Mouse (Mus musculus): ENCODE results near the gene Pnpla6. TPM values are rescaled to one million over a fixed set of nuclear protein-coding genes. Genes with fewer than 3 reads are reported as not detected.

The Pnpla6 gene
- 22.9 and 29.5 TPM in 2 replicates for polyA plus RNA-seq (2016; fragmentation: Nextera tagmentation; extraction: Ambion mirVana)

DNA sequence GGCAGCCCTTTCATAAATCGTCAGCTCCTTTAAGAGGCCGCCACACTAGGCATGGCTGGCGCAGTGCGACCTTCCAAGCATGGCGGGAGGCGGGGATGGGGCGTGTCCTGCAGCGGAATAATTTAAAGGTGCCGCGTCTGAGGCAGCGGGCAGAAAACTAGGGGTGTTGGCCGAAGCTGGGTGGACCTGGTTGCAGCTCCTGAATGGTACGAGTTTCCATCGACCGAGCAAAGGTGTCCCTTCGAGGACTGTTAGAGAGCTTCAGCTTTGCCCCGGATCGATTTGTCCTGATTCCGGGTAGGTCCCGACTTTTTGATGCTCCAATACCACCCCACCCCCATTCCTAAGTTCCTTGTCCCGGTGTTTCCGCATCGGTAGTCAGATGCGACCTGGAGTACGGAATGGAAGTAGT is at the start of gene Pnpla6:
Pnpla6 (plus strand) TSS at position 125 of the 412 bp plus-strand sequence.
- peak within 1 kb of the TSS; percentile 47 for H3K9ac ChIP-seq (replicated peaks)
- no peaks in the 10 kb centered on the region for H3K27me3 ChIP-seq
- no peaks in the 10 kb centered on the region for H3K9me3 ChIP-seq
- H3K36me3 ChIP-seq = peaks cover 37% of the 10 kb centered on the region
- peak within 1 kb of the TSS; percentile 84 for H3K27ac ChIP-seq
- H3K4me1 ChIP-seq (replicated peaks) = peaks cover 6% of the 10 kb centered on the region
- peak; percentile 70 for ATAC-seq (ENCODE audit: insufficient number of reproducible peaks, insufficient read depth, low FRiP score, low TSS enrichment, low read depth)
- H3K4me2 ChIP-seq = peak within 1 kb of the TSS; percentile 85
- H3K4me3 ChIP-seq (replicated peaks) = peak within 1 kb of the TSS; percentile 56
- under 1% methylated on average over 25 of the region's 25 CpGs for WGBS

DNA sequence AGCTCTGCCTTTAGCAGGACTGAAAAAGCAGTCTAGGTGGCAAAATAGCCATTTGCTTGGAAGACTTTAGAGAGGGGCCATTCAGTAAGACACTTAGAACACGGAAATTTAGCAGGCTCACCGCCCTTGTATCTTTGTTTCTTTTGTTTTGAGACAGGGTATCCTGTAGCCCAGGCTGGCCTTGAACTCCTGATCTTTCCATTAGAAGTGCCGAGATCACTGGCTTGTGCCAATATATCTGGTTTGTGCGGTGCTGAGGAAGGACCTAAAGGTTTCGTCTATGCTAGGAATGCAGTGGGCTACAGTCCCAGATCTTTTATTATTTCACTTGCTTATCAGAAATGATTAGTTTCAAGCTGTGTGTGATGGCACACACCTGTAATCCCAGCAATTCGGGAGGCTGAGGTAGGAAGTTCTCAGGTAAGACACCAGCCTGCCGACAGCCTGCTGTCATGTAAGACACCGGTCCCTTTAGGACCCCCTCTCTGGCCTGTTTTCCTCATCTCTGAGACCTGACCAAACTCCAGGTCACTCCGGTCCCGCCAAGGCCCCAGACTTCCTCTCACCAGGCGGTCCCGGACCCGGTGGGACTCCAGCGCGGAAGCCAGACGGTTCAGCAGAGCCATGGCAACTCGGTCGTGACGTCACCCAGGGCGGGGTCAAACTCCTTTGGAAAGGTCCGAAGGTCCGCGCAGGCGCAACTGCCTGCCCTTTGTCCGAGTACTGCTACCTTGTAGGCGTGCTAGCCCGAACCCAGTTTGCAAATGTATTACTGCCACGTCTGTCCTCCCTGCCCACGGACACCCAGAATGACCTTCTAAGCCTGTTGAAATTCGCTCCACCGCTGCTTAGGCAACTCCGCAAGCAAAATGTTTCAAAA is 47.9 kb upstream of the Pnpla6 start, which contains the start of gene Pex11g:
Pex11g (minus strand) TSS at position 675 of the 880 bp plus-strand sequence.
- Histone ChIP-seq H3K9me3 (no peaks in the 10 kb centered on the region), H3K27ac (peak within 1 kb of the TSS; percentile 84), H3K36me3 (no peaks in the 10 kb centered on the region), H3K4me1 (replicated peaks) (peaks cover 10% of the 10 kb centered on the region; the same call in 1 of the 2 replicates), H3K9ac (replicated peaks) (peak within 1 kb of the TSS; percentile 69), H3K27me3 (no peaks in the 10 kb centered on the region), H3K4me3 (replicated peaks) (peak within 1 kb of the TSS; percentile 50), H3K4me2 (peak within 1 kb of the TSS; percentile 58)
- ATAC-seq (ENCODE audit: insufficient number of reproducible peaks, insufficient read depth, low FRiP score, low TSS enrichment, low read depth) = peak; percentile 81
- WGBS = 8% methylated on average over 32 of the region's 32 CpGs

DNA sequence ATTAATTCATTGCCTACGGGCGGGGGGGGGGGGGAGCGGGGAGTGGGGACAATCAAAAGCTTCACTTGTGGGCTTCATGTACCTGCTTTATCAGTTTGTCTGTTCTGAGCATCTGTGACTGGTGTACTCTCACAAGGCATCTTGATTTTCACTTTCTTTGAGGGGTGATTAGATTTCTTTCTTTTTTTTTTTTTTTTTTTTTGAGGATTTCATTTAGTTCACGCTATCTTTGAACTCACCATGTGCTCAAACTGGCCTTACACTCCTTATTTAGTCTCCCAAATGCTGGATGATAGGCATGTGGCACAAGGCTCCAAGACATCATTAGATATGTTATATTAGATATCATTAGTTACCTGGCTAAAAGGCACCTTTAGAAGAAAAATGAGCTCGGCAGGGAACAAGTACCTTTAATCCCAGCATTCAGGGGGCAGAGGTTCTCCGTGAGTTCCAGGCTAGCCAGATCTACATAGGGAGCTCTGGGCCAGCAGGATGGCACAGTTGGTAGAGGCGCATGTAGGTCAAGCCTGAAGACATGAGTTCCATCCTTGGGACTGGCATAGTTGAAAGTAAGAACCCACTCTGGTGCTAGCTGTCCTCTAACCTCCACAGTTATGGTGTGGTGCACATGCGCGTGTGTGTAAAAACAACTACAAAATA is 47.2 kb upstream of the Pnpla6 start:
- peaks cover 10% of the 10 kb centered on the region; the same call in 1 of the 2 replicates for H3K4me1 ChIP-seq (replicated peaks)
- ATAC-seq (ENCODE audit: insufficient number of reproducible peaks, insufficient read depth, low FRiP score, low TSS enrichment, low read depth) = no peak
- no peaks in the 10 kb centered on the region for H3K27me3 ChIP-seq
- H3K4me2 ChIP-seq = peak overlapping the region; percentile 58
- peak overlapping the region; percentile 50 for H3K4me3 ChIP-seq (replicated peaks)
- H3K9me3 ChIP-seq = no peaks in the 10 kb centered on the region
- 55% methylated on average over 9 of the region's 9 CpGs for WGBS
- peak overlapping the region; percentile 69 for H3K9ac ChIP-seq (replicated peaks)
- H3K36me3 ChIP-seq = no peaks in the 10 kb centered on the region
- H3K27ac ChIP-seq = peak overlapping the region; percentile 84

DNA sequence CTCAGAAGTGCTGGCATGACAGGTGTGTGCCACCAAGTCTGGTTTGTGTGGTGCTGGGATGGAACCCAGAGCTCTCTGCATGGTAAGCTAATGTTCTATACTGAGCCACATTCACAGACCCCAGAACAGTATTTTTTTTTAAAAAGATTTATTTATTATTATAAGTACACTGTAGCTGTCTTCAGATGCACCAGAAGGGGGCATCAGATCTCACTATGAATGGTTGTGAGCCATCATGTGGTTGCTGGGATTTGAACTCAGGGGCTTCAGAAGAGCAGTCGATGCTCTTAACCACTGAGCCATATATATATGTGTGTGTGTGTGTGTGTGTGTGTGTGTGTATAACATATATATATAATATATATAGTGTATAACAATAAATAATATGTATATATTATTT is 46.3 kb upstream of the Pnpla6 start:
- WGBS = 83% methylated on average over 1 of the region's 1 CpGs
- Histone ChIP-seq H3K27me3 (no peaks in the 10 kb centered on the region), H3K9ac (replicated peaks) (no peak overlapping the region), H3K36me3 (no peaks in the 10 kb centered on the region), H3K9me3 (no peaks in the 10 kb centered on the region), H3K4me2 (no peak overlapping the region), H3K4me1 (replicated peaks) (peaks cover 10% of the 10 kb centered on the region; the same call in 1 of the 2 replicates), H3K27ac (no peak overlapping the region), H3K4me3 (replicated peaks) (no peak overlapping the region)
- no peak for ATAC-seq (ENCODE audit: insufficient number of reproducible peaks, insufficient read depth, low FRiP score, low TSS enrichment, low read depth)

DNA sequence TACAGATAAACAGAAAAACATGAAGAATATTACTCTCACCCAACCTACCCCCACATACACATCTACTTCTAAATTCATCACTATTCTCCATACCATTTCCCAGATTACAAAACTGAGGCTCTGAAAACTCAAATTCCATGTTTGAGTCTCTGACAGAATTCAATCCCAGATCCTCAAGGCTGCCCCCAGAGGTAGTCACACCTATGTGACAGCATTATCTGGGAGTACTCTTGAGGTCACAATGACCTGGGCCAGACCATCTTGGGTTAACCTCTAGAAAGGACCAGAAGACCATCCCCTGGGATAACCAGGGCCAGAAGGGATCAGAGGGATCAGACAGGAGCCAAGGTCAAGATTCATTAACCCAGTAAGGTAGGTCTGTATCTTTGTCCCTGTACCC is 44.6 kb upstream of the Pnpla6 start, which contains the start of gene Tex45:
Tex45 (plus strand) TSS at position 301 of the 400 bp plus-strand sequence.
- no peak for ATAC-seq (ENCODE audit: insufficient number of reproducible peaks, insufficient read depth, low FRiP score, low TSS enrichment, low read depth)
- no peak within 1 kb of the TSS for H3K4me2 ChIP-seq
- H3K9me3 ChIP-seq = no peaks in the 10 kb centered on the region
- no peak within 1 kb of the TSS for H3K27ac ChIP-seq
- H3K4me1 ChIP-seq (replicated peaks) = peaks cover 10% of the 10 kb centered on the region; the same call in 1 of the 2 replicates
- H3K9ac ChIP-seq (replicated peaks) = no peak within 1 kb of the TSS
- H3K27me3 ChIP-seq = peaks cover 5% of the 10 kb centered on the region
- no peaks in the 10 kb centered on the region for H3K36me3 ChIP-seq
- no peak within 1 kb of the TSS for H3K4me3 ChIP-seq (replicated peaks)

DNA sequence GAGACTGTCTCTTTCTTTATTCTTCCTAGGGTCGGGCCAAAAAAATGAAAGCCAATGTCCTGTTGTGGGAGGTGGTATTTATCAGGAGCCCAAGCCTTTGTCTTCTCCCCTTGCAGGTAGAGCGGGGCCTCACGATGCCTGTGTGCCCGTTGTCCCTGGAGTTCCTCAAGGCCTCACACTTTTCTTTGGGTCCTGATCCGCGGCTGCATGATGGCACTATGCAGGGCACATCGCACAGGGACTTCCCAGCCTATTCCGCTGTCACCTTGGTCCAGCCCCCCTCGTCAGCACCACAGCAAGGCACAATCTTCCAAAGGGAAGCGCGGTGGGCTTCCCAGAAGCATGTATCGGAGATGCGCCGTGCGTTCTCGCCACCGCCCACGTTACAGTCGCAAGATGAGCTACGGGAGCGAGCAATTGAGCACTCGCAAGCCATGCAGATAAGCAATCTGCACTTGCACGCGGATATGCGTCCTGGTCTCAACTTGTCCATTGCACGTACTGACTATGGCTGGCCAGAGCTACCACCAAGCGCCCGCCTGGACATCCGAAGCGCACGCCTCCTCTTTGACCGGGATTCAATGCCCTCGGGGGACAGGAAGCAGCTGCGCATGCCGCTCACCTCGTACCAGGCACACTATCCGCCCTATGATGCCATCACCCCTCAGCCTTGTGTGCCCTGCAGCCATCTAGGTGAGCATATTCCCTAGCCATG is 39.3 kb upstream of the Pnpla6 start:
- 21% methylated on average over 37 of the region's 37 CpGs for WGBS
- no peak for ATAC-seq (ENCODE audit: insufficient number of reproducible peaks, insufficient read depth, low FRiP score, low TSS enrichment, low read depth)
- Histone ChIP-seq H3K9me3 (no peaks in the 10 kb centered on the region), H3K4me1 (replicated peaks) (0 out of 2 replicates have a peak, but pooled peaks cover 6% of the 10 kb centered on the region), H3K9ac (replicated peaks) (peak overlapping the region; percentile 45), H3K27me3 (peaks cover 27% of the 10 kb centered on the region), H3K36me3 (no peaks in the 10 kb centered on the region), H3K4me3 (replicated peaks) (peak overlapping the region; percentile 30), H3K27ac (no peak overlapping the region), H3K4me2 (peak overlapping the region; percentile 53)

DNA sequence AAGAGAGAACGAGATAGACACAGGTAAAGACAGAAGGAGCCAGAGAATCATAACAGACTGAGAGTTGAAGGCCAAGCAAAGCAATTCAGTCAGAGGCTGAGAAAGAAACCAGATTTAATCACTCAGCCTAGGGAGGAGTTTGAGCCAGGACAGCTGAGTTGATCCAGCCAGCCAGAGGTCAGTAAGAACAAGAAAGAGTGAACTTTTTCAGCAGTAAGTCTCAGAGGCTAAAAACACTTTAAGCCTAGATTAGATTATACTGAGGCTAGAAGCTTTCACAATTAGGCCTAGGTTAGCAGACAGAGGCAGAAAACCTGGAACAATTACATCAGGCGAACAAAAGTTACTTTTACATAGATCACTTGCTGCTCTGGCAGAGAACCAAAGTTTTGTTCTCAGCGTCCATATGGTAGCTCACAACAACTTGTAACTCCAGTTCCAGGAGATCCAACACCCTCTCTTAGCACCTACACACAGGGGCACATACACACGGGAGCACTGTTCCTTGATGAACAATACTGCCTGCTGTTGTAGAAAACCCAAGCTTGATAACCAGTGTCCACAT is 34.9 kb upstream of the Pnpla6 start:
- no peak overlapping the region for H3K27ac ChIP-seq
- H3K27me3 ChIP-seq = peaks cover 25% of the 10 kb centered on the region
- no peaks in the 10 kb centered on the region for H3K9me3 ChIP-seq
- H3K4me3 ChIP-seq (replicated peaks) = no peak overlapping the region
- no peak overlapping the region for H3K4me2 ChIP-seq
- H3K9ac ChIP-seq (replicated peaks) = no peak overlapping the region
- no peaks in the 10 kb centered on the region for H3K36me3 ChIP-seq
- ATAC-seq (ENCODE audit: insufficient number of reproducible peaks, insufficient read depth, low FRiP score, low TSS enrichment, low read depth) = no peak
- 0 out of 2 replicates have a peak, but pooled peaks cover 6% of the 10 kb centered on the region for H3K4me1 ChIP-seq (replicated peaks)
- WGBS = 72% methylated on average over 4 of the region's 4 CpGs

DNA sequence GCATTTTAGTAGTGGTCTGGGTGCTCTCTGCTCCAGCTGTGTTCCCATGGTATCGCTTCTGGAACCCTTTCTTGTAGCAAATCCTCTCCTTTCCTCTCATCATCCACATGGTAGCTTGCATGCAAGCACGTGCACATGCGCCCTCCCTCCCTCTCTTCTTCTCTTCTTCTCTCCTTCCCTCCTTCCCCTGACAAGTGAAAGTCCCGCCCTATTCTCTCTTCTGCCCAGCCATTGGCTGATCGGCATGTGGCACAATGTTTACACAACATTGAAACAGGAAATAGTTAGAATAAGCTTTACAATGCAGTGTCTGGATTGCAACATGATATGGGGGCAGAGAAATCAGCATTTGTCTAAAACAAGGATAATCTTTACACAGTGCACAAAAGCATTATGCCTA is 33.6 kb upstream of the Pnpla6 start:
- H3K4me1 ChIP-seq (replicated peaks) = no peaks in the 10 kb centered on the region
- peaks cover 13% of the 10 kb centered on the region; the same call in 1 of the 2 replicates for H3K27me3 ChIP-seq
- no peak overlapping the region for H3K27ac ChIP-seq
- H3K36me3 ChIP-seq = no peaks in the 10 kb centered on the region
- WGBS = 70% methylated on average over 5 of the region's 5 CpGs
- no peak for ATAC-seq (ENCODE audit: insufficient number of reproducible peaks, insufficient read depth, low FRiP score, low TSS enrichment, low read depth)
- H3K4me3 ChIP-seq (replicated peaks) = no peak overlapping the region
- H3K4me2 ChIP-seq = no peak overlapping the region
- H3K9me3 ChIP-seq = no peaks in the 10 kb centered on the region
- H3K9ac ChIP-seq (replicated peaks) = no peak overlapping the region

DNA sequence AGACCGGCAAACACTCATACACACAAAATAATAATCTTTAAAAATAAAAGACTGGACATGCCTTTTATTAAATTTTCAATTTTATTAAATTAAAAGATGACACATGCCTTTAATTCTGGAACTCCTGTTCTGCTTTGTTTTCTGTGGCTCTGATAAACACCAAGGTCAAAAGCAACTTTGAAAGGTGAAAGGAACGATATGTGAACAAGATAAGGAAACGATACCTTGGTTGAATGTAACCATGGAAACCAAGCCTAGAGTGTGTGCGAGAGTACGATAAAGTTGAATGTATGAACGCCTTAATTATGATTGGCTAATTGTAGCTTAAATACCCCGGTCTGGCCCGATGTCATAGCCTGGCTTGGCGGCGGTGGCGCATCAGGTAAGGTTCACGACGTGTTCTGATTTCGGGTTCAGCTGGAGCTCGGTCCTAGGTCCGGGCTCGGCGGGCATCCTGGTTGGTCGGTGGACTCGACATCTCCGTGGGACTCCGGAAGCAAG is 32.9 kb upstream of the Pnpla6 start:
- Histone ChIP-seq H3K27ac (no peak overlapping the region), H3K9me3 (no peaks in the 10 kb centered on the region), H3K4me1 (replicated peaks) (no peaks in the 10 kb centered on the region), H3K27me3 (peaks cover 9% of the 10 kb centered on the region; the same call in 1 of the 2 replicates), H3K36me3 (no peaks in the 10 kb centered on the region), H3K9ac (replicated peaks) (no peak overlapping the region), H3K4me2 (no peak overlapping the region), H3K4me3 (replicated peaks) (no peak overlapping the region)
- no peak for ATAC-seq (ENCODE audit: insufficient number of reproducible peaks, insufficient read depth, low FRiP score, low TSS enrichment, low read depth)
- 87% methylated on average over 22 of the region's 22 CpGs for WGBS

DNA sequence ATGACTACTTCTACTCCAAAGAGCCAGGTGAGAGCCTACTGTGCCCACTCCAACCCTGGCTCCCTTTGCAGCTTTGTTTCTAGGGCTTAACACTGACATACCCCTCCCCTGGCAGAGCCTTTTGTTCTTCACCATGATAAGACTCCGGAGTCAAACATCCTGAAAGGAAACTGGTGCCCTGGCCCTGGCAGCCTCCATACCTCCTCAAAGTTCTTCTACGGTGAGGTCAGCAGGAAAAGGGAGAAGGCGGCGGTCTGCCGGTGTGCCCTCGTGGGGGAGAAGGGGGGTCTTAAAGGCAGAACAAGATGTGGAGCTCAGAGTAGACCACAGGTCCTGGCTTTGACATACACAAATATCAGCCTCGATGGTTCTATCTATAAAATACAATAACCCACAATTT is 31.6 kb upstream of the Pnpla6 start:
- no peak overlapping the region for H3K9ac ChIP-seq (replicated peaks)
- H3K27me3 ChIP-seq = no peaks in the 10 kb centered on the region
- H3K9me3 ChIP-seq = no peaks in the 10 kb centered on the region
- no peaks in the 10 kb centered on the region for H3K36me3 ChIP-seq
- H3K4me2 ChIP-seq = no peak overlapping the region
- H3K4me1 ChIP-seq (replicated peaks) = no peaks in the 10 kb centered on the region
- no peak for ATAC-seq (ENCODE audit: insufficient number of reproducible peaks, insufficient read depth, low FRiP score, low TSS enrichment, low read depth)
- H3K27ac ChIP-seq = no peak overlapping the region
- 83% methylated on average over 7 of the region's 7 CpGs for WGBS
- H3K4me3 ChIP-seq (replicated peaks) = no peak overlapping the region

Measured in limb, embryonic 12.5 days (tissue).